9 mouse cellular contexts compared by ENCODE assay signal in genomic region chr1:66896556-66896955, GRCm38 (mm10). TPM values are rescaled to one million over a fixed set of nuclear protein-coding genes. Genes with fewer than 3 reads are reported as not detected.
DNase-seq lines count a peak whose midpoint lies in the region; ATAC-seq and TF ChIP-seq lines count a peak whose summit lies in the region.
"Had no signal": no experiment of that assay in that cellular context is flagged by ENCODE, and none has a peak within 500 bp of the region (broad histone marks: within the 10 kb centered on the region; RNA-seq: fewer than 3 reads in every experiment).

No protein-coding gene starts in this region.

- no peaks in the 10 kb centered on the region for H3K9me3 ChIP-seq in heart, postnatal 0 days (replicated peaks; ENCODE audit: control insufficient read depth, low read length)
- no peaks in the 10 kb centered on the region for H3K9me3 ChIP-seq in midbrain, embryonic 10.5 days (replicated peaks)

- no peaks in the 10 kb centered on the region for H3K27me3 ChIP-seq in heart, adult 2 months (ENCODE audit: control insufficient read depth, insufficient read depth, low read length)
- H3K27me3 ChIP-seq in heart, postnatal 0 days (ENCODE audit: control insufficient read depth, insufficient read depth, low read length), result no peaks in the 10 kb centered on the region
- no peaks in the 10 kb centered on the region for H3K27me3 ChIP-seq in midbrain, embryonic 10.5 days (ENCODE audit: low read depth, poor library complexity, severe bottlenecking)
- no peaks in the 10 kb centered on the region for H3K27me3 ChIP-seq in cerebellum, adult 2 months (ENCODE audit: control insufficient read depth, insufficient read depth, low read length)

- no peak for TF ChIP-seq EP300 in heart, adult 2 months (IDR thresholded peaks at IDR 0.05; ENCODE audit: insufficient read depth, low read depth, low read length)
- no peak for TF ChIP-seq EP300 in heart, postnatal 0 days (IDR thresholded peaks at IDR 0.05; ENCODE audit: low read depth)

- peak overlapping the region; percentile 10; the same call in 1 of the 2 replicates for H3K4me3 ChIP-seq in heart, adult 2 months
- H3K4me3 ChIP-seq in heart, postnatal 0 days (ENCODE audit: low read depth, low read length), result peak overlapping the region; percentile 31
- H3K4me3 ChIP-seq in midbrain, embryonic 10.5 days, result no peak overlapping the region
- H3K4me3 ChIP-seq in cerebellum, adult 2 months (replicated peaks; ENCODE audit: insufficient read depth, low read depth, low read length), result no peak overlapping the region

- WGBS in heart, adult 2 months, result 20% methylated on average over 5 of the region's 5 CpGs
- WGBS in heart, postnatal 0 days, result 29% methylated on average over 5 of the region's 5 CpGs
- 82% methylated on average over 5 of the region's 5 CpGs for WGBS in midbrain, embryonic 10.5 days
- 47% methylated on average over 5 of the region's 5 CpGs for WGBS in cerebellum, adult 2 months

- H3K4me1 ChIP-seq in heart, adult 2 months (ENCODE audit: control insufficient read depth, insufficient read depth, low read length), result peaks cover 2% of the 10 kb centered on the region
- H3K4me1 ChIP-seq in heart, postnatal 0 days (ENCODE audit: control insufficient read depth, insufficient read depth), result 0 out of 2 replicates have a peak, but pooled peaks cover 5% of the 10 kb centered on the region
- H3K4me1 ChIP-seq in midbrain, embryonic 10.5 days, result peaks cover 6% of the 10 kb centered on the region
- H3K4me1 ChIP-seq in cerebellum, adult 2 months (ENCODE audit: control insufficient read depth, insufficient read depth, low read length), result no peaks in the 10 kb centered on the region

- no peak for TF ChIP-seq CTCF in heart, adult 2 months (IDR thresholded peaks at IDR 0.05)
- TF ChIP-seq CTCF in heart, postnatal 0 days (IDR thresholded peaks at IDR 0.05; ENCODE audit: low read depth), result no peak
- TF ChIP-seq CTCF in cerebellum, adult 2 months (IDR thresholded peaks at IDR 0.05; ENCODE audit: borderline replicate concordance, insufficient read depth, low read depth, low read length), result no peak

- 0 out of 2 replicates have a peak overlapping the region, but pooled peaks have one; percentile 38 for H3K9ac ChIP-seq in heart, adult 2 months (ENCODE audit: low read depth, low read length)
- no peak overlapping the region for H3K9ac ChIP-seq in heart, postnatal 0 days (replicated peaks; ENCODE audit: low read depth, low read length)

- no peaks in the 10 kb centered on the region for H3K36me3 ChIP-seq in heart, adult 2 months (ENCODE audit: control insufficient read depth, insufficient read depth, low read length)
- no peaks in the 10 kb centered on the region for H3K36me3 ChIP-seq in heart, postnatal 0 days (replicated peaks; ENCODE audit: control insufficient read depth, insufficient read depth, low read length)
- H3K36me3 ChIP-seq in midbrain, embryonic 10.5 days, result no peaks in the 10 kb centered on the region

- ATAC-seq in activated CD4-positive, CD25-positive, alpha-beta regulatory T cell, adult 4 months, result peak; percentile 13
- ATAC-seq in heart, postnatal 0 days (ENCODE audit: insufficient read depth, low read depth), result peak; percentile 27; the same call in 1 of the 2 replicates

- H3K27ac ChIP-seq in heart, adult 2 months, result no peak overlapping the region
- H3K27ac ChIP-seq in heart, postnatal 0 days (ENCODE audit: low read depth), result no peak overlapping the region
- H3K27ac ChIP-seq in midbrain, embryonic 10.5 days (replicated peaks), result peak overlapping the region; percentile 59; the same call in 1 of the 2 replicates
- H3K27ac ChIP-seq in cerebellum, adult 2 months (ENCODE audit: insufficient read depth, low read length), result no peak overlapping the region
- H3K27ac ChIP-seq: macrophage had no signal

- peak overlapping the region; percentile 59 for H3K4me2 ChIP-seq in heart, postnatal 0 days (ENCODE audit: low read depth, low read length)

- no peaks in the 10 kb centered on the region for H3K79me2 ChIP-seq in heart, adult 2 months (replicated peaks; ENCODE audit: control insufficient read depth, insufficient read depth, low read length)

- intact Hi-C loops in heart, adult 2 months (cut with DNase I), result loop anchor here (1.0 to 5.0 kb wide), 3 partner anchors 44 to 96 kb away; no protein-coding TSS in a partner anchor

- DNase-seq in heart, adult 2 months, result no peak
- DNase-seq in heart, adult 11 months, result no peak
- DNase-seq in heart, postnatal 0 days (ENCODE audit: low spot score), result peak; percentile 41
- no peak for DNase-seq in midbrain, embryonic 10.5 days (ENCODE audit: low spot score)
- DNase-seq in right cerebral cortex, postnatal 4 days, result no peak
- DNase-seq in adrenal gland, postnatal 4 days (ENCODE audit: low spot score in 2 of 2), result no peak
- no peak for DNase-seq in cerebellum, adult 2 months

- TF ChIP-seq POLR2A in heart, adult 2 months (IDR thresholded peaks at IDR 0.05; ENCODE audit: insufficient read depth, low read depth, low read length), result no peak
- no peak for TF ChIP-seq POLR2A in cerebellum, adult 2 months (IDR thresholded peaks at IDR 0.05; ENCODE audit: borderline replicate concordance, insufficient read depth, low read length)

RNA-seq across cellular contexts. Expression of gene Acadl, which starts 33.5 kb away (rescaled TPM):
- 1,000 to 10,000 TPM; 1,007 to 1,201 TPM for total RNA-seq in heart, adult 2 months (2021)
- polyA plus RNA-seq in heart, adult 2 months (2012; rRNA removed), result 327 and 489 TPM in 2 replicates
- polyA plus RNA-seq in activated CD4-positive, CD25-positive, alpha-beta regulatory T cell, adult 4 months (2017; shearing (Covaris generic)), result 10 to 100 TPM; 39.2 to 41.8 TPM
- total RNA-seq in heart, postnatal 0 days (2014; rRNA removed; ENCODE audit: low replicate concordance), result 144 and 267 TPM in 2 replicates
- polyA plus RNA-seq in heart, postnatal 0 days (2015; fragmentation: Nextera tagmentation; extraction: Ambion mirVana), result 1,733 and 1,796 TPM in 2 replicates
- 37.4 and 44.6 TPM in 2 replicates for polyA plus RNA-seq in midbrain, embryonic 10.5 days (2016; fragmentation: Nextera tagmentation; extraction: Ambion mirVana)
- 100 to 1,000 TPM; 425 to 522 TPM for total RNA-seq in adrenal gland, postnatal 4 days (2021)
- polyA plus RNA-seq in cerebellum, adult 2 months (2012; rRNA removed), result 37.5 and 38.2 TPM in 2 replicates

RNA-seq across cellular contexts. Expression of gene Myl1, which starts 48.6 kb away (rescaled TPM):
- 10 to 100 TPM; 22.5 to 30.4 TPM for total RNA-seq in heart, adult 2 months (2021)
- polyA plus RNA-seq in heart, adult 2 months (2012; rRNA removed), result 62.8 and 111 TPM in 2 replicates
- polyA plus RNA-seq in activated CD4-positive, CD25-positive, alpha-beta regulatory T cell, adult 4 months (2017; shearing (Covaris generic)), result not detected
- 128 and 160 TPM in 2 replicates for total RNA-seq in heart, postnatal 0 days (2014; rRNA removed; ENCODE audit: low replicate concordance)
- 388 and 459 TPM in 2 replicates for polyA plus RNA-seq in heart, postnatal 0 days (2015; fragmentation: Nextera tagmentation; extraction: Ambion mirVana)
- 0.29 and 0.30 TPM in 2 replicates for polyA plus RNA-seq in midbrain, embryonic 10.5 days (2016; fragmentation: Nextera tagmentation; extraction: Ambion mirVana)
- 100 to 1,000 TPM; 165 to 468 TPM for total RNA-seq in adrenal gland, postnatal 4 days (2021)
- 2.7 and 4.1 TPM in 2 replicates for polyA plus RNA-seq in cerebellum, adult 2 months (2012; rRNA removed)
- polyA plus RNA-seq: macrophage had no signal

Comparison
In these comparisons a context has a peak if more than half of its experiments do, and no peak if none do; other contexts are left out.
1. H3K4me3 ChIP-seq: peak in heart, adult 2 months (single experiment) and heart, postnatal 0 days (single experiment); none in midbrain, embryonic 10.5 days (single experiment) and cerebellum, adult 2 months (single experiment).
2. RNA of gene Myl1, which starts 48.6 kb away (polyA plus RNA-seq): 388 to 459 TPM in heart, postnatal 0 days and 62.8 to 111 TPM in heart, adult 2 months; 2.7 to 4.1 TPM in cerebellum, adult 2 months, 0.29 to 0.30 TPM in midbrain, embryonic 10.5 days and not detected in activated CD4-positive, CD25-positive, alpha-beta regulatory T cell, adult 4 months; every median in the first group is over 10 times any median in the second.